Mouse (Mus musculus): ENCODE results near the gene Fam129a.

Fam129a gene

DNA sequence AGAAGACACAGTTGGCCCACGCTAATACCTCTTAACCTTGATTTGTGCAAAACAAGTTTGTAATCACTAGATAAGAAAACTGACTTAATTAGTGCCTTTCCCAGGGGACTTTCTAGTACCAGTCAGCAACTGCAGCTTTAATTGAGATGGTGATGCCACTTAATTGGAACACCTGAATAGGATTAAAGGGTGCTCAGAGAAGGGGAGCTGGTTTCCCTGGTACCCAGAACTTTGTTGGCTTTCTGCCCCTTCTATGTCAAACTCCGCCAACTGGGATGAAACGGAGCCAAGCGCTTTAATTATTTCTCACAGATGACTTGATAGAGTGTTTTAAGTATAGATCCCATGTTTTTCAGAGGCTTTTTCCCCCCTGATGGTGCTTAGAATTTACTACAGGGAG lies 55.6 kb downstream of the Fam129a start:
- DNase-seq (ENCODE audit: low spot score), result no peak

DNA sequence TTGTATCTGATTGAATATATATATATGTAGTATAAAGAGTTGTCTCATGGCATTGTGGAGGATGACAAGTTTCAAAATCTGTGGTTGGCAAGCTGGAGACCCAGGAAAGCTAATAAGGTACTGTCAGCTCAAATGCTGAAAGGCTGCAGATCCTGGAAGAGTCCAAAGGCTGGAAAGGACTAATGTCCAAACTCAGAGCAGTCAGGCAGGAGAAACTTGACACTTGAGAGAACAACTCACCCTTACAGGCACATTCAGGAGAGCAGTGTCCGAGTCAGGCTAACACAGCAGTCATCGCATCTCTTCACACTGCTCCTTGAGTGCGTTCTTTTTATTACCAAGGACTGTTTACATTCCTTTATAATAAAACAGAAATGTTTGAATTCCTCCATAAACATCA lies 56.2 kb downstream of the Fam129a start:
- DNase-seq (ENCODE audit: low spot score), result no peak

DNA sequence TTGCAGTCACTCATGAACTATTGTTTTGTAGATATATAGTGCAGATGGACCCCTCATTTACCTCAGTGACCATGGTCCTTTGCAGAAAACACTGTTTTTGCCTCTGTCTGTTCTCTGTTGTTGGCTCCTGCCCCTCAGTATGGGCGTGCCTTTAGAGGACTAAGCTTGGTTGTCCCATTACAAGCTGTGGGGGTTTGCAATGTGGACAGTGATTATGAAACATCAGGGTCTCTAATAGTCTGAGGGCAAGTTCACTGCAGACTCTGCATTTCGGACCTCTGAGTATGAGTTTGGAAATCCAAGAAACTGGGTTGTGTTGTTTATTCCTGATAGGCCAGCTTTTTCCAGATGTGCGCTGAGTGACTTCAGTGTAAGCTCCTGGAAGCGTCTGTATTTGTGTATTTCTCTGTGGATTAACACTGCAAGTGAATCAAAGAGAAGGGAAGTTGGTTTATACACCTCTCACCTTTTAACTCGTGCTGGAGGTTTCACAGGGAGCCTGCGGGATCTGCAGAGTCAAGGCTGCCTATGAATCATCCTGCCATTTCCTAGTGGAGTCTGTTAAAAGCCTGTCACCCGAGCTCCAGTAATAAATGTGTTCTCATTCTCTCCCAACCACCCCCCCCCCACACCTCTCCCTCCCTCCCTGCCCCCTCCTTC lies 58.7 kb downstream of the Fam129a start:
- no peak for DNase-seq (ENCODE audit: low spot score)

- no peak for DNase-seq (ENCODE audit: low spot score)
Measured at GRCm38 (mm10) chr1:151630251-151630628, 59.3 kb downstream of the Fam129a start.

DNA sequence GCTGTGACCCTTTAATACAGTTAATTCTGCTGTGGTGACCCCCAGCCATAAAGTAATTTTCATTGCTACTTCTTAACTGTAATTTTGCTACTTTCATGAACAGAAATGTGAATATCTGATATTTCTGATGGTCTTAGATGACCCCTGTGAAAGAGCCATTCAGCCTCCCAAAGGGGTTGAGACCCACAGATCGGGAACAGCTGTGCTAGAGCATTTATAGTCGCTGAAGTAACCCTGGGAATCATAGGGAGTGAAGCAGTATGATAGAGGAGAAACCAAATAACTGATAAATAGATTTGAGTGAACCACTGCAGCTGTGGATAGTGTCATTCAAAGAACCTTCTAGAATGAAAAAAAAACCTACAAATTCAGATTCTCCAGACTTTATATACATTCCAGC lies 60.1 kb downstream of the Fam129a start:
- no peak for DNase-seq (ENCODE audit: low spot score)

- no peak for DNase-seq (ENCODE audit: low spot score)
Measured at GRCm38 (mm10) chr1:151631703-151632294, 60.8 kb downstream of the Fam129a start.

DNA sequence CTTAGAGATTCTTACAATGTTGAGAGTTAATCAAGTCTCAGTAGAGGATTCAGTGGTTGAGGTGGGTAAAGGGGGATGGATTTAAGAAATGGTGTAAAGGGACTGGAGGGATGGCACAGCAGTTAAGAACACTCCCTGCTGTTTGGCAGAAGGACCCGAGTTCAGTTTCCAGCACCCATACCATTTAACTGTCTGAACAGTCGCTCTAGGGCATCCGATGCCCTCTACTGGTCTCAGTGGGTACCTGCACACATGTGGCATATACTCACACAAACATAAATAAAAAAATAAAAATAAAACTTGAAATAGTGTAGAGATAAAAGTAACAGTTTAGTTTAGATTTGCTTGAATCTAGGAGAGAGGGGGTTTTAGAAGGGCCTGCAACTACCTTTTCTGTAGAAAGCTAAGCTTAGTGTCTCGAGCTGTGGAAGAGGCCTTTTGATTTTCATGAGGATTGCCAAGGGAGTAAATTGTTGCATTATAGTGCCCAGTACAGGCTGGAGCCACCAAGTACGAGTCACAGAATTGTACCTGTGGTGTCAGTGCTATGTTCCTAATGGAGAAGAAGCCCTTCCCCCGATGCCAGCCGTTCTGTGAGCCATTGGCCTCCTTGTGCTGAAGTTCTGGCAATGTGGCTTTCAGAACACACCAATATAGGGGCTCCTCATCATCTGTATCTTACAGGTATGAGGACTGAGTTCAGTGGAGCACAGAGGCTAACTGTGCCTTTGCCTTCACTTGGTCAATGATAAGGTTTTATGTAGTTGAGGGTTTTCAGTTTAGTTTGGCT lies 61.8 kb downstream of the Fam129a start:
- no peak for DNase-seq (ENCODE audit: low spot score)

DNA sequence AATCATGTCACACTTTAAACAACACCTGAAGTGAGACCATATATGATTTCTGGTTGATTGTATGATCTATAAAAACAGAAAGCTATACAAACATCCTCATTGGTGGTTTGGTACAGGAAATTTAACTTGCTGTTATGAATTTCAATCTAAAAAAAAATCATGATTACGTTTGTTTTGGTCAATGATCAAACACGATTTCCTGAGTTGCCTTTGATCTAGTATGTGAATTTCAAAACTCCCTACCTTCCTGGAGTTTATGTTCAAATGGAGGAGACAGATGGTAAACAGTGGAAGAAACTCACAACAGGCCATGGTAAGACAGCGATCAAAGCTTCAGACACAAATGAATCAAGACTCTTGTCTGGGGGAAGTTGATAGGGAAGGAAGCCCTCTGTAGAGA lies 65.7 kb downstream of the Fam129a start:
- no peak for DNase-seq (ENCODE audit: low spot score)

DNA sequence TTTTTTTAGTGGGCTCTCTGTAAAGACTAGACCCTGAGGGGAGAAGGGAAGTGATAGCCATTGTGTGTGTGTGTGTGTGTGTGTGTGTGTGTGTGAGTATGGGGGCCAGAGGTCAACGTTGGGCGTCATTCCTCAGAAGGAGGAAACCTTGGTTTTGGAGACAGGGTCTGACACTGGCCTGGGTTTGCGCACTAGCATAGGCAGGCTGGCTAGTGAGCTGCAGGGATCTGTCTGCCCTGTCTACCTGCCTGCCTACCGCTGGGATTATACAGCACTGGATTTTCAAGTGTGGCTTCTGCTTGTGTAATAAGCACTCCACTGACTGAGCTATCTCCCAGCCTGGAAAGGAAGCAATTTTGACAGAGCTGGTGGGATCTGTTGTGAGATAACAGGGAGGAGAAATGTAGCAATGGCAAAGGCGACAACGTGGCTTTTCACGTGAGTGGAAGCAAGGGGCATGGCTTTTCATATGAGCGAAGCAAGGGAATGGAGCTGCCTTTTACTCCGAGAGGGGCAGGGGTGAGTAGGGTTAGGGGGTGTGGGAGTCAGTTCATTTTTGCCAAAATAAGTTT lies 66.5 kb downstream of the Fam129a start:
- DNase-seq (ENCODE audit: low spot score), result no peak

DNA sequence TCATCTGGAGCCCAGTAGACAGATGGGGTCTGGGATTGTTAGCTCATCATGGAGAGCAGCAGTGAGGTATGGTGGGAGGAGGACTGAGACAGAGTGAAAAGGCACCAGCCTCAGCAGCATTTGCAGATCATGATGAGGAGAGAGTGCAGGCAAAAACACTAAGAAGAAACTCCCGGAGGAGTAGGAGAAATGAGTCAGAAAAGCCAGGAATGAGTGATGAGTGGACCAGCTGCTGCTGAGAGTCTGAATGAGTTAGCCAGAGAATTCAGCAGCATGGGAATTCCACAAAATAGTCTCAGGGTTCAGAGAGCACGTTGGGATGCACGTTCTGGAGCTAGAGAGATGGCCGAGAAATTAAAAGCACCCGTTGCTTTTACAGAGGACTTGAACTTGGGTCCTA lies 67.4 kb downstream of the Fam129a start:
- DNase-seq (ENCODE audit: low spot score), result no peak

GRCm38 (mm10) chr1:151638770-151639169 lies 67.8 kb downstream of the Fam129a start:
- no peak for DNase-seq (ENCODE audit: low spot score)

DNA sequence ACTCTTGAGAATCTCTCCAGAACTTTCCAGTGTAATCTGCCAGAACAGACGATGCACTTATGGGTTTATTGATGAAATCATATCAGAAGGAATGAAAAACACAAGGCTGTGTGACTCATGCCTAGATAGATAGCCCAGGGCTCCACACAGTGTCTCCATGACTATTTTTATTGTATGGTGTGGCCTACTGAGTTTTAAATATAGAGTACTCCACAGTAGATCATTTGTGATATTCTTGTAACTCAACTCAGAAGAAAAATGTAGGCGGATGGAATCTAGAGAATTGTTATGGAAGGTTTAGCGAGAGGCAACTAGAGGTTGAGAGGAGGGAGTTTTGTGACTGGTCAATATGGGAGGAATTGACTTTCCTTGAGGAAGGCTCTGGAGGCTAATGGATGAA lies 75.4 kb downstream of the Fam129a start:
- no peak for DNase-seq (ENCODE audit: low spot score)

DNA sequence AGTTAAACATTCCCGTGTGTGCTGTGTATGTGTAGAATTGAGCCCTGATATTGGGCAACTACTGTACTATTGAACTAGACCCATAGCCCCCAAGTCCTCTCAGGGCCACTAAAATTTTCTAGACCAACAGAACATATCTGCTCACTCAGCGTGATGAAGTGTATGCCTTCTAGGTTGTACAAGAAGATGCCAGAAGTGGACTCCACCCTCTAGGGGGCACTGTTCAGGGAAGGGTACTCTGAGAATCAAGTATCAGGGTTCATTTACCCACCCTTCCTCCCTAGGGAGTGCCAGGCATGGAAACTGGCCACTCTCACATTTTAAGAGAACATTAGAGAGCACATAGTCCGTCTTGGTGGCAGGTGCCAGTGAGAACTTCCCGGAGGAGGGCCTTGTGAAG lies 77.1 kb downstream of the Fam129a start:
- DNase-seq (ENCODE audit: low spot score), result no peak

GRCm38 (mm10) chr1:151657042-151657605 lies 86.1 kb downstream of the Fam129a start:
- DNase-seq (ENCODE audit: low spot score), result no peak

DNA sequence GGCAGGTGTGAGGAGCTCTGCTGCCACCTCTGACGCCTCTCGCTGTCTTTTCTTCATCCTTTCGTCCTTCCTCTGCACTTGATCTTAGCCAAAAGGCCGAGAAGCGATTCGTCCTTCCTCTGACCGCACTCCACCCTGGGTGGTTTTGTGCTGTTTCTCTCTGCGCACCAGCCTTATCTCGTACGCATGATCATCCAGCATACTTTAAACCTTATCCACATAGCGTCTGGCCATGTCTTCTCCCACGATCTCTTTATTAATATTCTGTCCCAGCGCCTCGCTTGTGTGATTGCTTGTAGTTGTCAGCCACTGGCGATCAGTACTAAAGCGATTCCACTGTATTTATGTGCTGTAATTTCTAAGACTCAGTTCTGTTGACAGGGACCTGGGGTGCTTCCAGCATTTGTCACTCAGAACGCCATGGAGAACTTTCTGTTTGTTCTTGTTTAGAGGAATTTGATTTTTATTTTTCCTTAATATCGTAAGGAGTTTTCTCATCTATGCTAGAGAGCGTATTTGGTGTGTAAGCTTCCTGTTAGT lies 87.4 kb downstream of the Fam129a start:
- DNase-seq (ENCODE audit: low spot score), result peak; percentile 33

- no peak for DNase-seq (ENCODE audit: low spot score)
Measured at GRCm38 (mm10) chr1:151659636-151660035, 88.7 kb downstream of the Fam129a start.

DNA sequence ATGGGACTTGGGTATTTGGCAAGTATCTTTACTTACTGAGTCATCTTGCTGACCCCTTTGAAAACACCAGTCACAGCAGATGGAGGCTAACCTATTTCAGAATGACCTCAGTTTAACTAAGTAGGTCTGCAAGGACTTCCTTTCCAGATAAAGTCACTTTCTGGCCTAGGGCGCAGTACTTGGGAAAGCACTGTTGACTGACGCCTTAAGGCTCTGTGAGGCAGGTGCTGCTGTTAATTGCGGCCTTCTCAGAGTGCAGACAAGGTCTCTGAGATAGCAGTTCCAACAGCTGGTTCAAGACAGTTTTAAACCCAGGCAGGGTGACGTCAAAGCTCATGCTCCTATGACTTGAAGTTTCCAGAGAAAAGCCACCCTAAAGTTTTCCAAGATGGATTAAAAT lies 89.3 kb downstream of the Fam129a start:
- no peak for DNase-seq (ENCODE audit: low spot score)

DNA sequence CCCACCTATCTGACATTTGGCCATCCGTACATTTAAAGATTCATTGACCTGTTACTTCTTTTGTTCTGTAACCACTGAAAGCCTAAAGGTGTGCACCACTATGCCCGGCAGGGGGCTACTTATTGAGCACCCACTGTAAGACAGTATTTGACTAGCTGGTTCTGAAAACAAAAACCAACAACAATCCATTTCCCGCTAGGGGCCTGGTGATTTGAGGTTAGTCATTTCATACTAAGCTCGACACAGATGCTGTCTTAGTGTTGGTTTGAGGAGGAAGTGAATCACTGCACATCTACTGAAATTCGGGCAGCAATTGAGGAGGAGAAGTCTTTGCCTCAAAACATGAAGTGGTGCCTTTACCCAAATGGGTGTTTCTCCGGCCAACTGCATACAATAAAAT lies 89.9 kb downstream of the Fam129a start:
- no peak for DNase-seq (ENCODE audit: low spot score)

DNA sequence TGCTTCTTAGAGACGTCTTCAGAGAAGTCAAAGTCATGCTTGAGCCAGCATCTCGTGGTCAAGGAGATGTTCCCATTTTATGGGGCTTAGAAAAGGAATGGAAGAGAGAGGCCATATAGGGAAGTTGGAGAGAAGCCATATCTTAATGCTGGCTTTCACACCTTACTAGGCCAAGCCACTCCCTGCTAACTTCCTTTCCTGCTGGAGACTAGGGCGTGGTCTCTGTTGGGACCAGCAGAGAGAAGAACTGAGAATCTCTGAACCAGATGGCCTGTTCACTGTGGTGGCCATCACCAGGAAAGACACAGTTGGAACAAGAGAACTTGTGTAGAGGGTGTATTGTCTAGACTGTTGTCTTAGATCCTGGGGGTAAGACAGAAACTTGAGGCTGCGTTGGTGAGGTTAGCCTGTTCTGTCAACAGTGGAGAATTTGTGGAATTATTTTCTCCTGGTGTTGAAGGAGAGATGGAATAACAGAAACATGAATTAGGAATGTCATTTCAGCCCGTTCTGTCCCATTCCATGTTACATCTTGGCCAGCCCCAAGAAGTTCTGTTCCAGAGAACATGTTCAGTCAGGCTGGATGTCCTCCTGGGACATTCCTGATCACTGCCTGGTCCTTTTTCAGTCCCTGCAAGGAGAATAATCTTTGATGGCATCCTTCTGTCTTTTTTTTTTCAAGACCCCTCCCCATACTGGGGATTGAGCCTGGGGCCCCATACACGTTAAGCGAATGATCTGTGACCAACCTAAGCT lies 90.9 kb downstream of the Fam129a start:
- no peak for DNase-seq (ENCODE audit: low spot score)

DNA sequence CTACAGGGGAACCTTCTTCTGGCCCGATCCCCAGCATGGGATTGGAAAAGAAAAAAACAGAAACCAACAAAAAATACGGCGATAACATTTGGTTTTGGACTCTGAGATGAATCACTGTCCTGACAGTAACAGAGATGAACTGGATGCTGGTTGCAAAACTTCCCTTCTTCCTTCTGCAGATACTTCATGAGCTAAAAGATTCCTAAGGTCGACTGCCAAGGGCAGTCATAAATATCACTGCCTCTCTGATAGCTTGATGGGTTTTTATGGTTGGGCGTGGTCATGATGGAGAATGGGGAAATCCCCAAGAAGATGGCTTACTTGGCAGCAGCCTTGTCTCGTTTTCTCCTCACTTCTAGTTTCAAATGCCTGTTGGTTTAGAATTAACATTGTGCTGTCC lies 92.0 kb downstream of the Fam129a start:
- DNase-seq (ENCODE audit: low spot score), result peak; percentile 44

- no peak for DNase-seq (ENCODE audit: low spot score)
Measured at GRCm38 (mm10) chr1:151664384-151664783, 93.4 kb downstream of the Fam129a start.
